Mouse (Mus musculus) adrenal gland, adult 8-10 months (tissue): ENCODE data around the gene Otoa. TPM values are rescaled to one million over a fixed set of nuclear protein-coding genes. Genes with fewer than 3 reads are reported as not detected.
A peak's percentile ranks its signal among the peaks of the same experiment; 100 is the strongest.

Experiments
- DNase-seq: peaks from one replicate; pipeline ENCODE4 v3.0.0; 2022
- total RNA-seq, 4 experiments: library from RNA; stranded (reverse); gene quantifications; 2 replicates each; pipeline ENCODE4 v1.2.4; 2022

Otoa gene
- total RNA-seq, 4 experiments from 2014 or later, result 0.58 to 1.3 (median 1.0) TPM

- DNase-seq, result no peak
Measured at GRCm38 (mm10) chr7:121082949-121083513, 1.6 kb downstream of the Otoa start.

- DNase-seq, result no peak
Measured at GRCm38 (mm10) chr7:121084840-121085453, 3.5 kb downstream of the Otoa start.

GRCm38 (mm10) chr7:121085500-121085899 is 4.0 kb downstream of the Otoa start:
- no peak for DNase-seq

DNA sequence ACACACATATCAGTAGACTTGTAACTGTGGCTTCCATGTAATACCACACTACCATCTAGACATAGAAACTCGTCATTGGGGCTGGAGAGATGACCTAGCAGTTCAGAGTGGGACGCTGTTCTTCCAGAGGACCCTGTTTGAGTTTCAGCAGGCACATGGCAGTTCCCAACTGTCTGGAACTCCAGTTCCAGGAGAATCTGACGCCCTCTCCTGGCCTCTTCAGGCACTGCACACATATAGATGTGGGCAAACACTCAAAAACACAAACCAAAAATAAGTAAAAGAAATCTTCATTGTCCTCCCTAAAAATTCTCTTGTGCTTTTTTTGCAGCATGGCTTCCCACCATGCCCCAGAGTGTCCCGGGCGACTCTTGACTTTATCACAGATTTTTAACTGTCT is 7.3 kb downstream of the Otoa start:
- DNase-seq, result no peak

GRCm38 (mm10) chr7:121090748-121091147 is 9.3 kb downstream of the Otoa start:
- no peak for DNase-seq

GRCm38 (mm10) chr7:121093026-121093425 is 11.6 kb downstream of the Otoa start:
- no peak for DNase-seq

- DNase-seq, result no peak
Measured at GRCm38 (mm10) chr7:121098614-121099389, 17.4 kb downstream of the Otoa start.

DNA sequence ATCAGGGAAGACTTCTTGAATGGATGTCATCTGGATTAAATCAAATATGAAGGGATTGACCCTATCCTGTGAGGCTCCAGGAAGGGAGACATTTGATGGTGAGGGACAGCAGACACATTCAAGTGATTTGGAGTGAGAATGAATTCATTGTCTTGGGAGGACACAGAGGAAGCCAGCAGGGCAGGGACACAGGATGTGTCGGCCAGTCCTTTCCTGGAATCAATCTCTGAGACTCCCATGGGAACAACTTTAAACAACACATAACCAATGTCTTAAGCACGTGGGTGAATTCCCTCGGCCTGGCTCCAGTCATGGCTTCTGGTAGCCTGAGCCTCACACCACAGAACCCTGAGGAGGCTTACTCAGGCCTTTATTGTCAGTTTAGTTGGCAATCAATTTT is 26.4 kb downstream of the Otoa start:
- no peak for DNase-seq

GRCm38 (mm10) chr7:121111321-121111720 is 29.9 kb downstream of the Otoa start:
- DNase-seq, result no peak

DNA sequence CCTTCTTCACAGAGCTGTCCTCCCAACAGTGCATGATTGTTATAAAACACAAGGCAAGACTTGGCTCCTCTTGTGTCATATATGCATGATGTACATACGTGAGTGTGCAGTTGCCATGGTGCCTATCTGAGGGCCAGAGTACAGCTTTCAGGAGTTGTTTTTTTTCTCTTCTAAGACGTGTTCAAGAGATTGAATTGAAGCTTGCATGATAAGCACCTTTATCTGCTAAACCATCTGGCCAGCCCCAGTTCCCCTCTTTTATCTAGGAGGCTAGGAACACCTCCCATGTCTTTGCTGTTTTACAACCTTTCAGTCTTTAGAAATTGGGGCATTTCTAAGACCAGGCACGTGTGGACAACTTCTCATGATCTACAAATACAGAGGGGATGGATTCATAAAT is 30.3 kb downstream of the Otoa start:
- no peak for DNase-seq

GRCm38 (mm10) chr7:121120143-121120818 is 38.8 kb downstream of the Otoa start:
- peak; percentile 56 for DNase-seq

DNA sequence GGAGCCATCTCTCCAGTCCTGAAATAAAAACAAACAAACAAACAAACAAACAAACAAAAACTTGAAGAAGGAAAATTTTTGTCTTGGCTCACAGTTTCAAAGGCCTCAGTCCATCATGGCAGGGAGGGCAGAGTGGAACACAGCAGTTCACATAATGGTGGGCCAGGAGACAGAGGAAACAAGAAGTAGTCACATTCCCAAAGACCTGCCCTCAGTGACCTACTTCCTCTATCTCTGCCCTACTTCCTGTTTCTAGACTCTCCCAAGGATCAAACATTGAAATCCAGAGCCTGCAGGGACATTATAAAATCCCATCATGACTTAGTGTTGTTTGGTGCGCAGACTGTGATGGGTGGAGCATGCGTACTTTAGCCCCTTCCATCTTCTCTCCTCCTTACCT is 49.4 kb downstream of the Otoa start:
- DNase-seq, result no peak

DNA sequence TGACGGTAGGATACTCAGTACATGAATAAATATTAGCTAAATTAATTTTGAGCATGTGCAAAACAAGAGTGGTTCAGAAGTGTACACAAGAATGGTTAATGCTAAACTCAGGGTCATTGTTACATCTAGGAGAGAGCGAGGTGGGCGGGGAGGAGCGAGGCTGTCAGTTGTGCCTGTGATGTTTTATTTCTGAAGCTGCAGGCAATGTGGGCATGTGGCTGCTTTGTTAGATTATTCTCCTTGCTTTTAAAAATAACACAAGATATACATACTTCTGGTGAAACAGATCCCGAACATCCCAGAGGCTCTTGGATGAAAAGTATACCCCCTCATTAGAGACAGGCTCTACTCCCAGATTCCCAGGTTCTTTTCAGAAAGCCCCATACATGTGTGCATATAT is 59.8 kb downstream of the Otoa start:
- no peak for DNase-seq

GRCm38 (mm10) chr7:121150662-121151061 is 69.2 kb downstream of the Otoa start:
- no peak for DNase-seq

GRCm38 (mm10) chr7:121152186-121152585 is 70.7 kb downstream of the Otoa start:
- no peak for DNase-seq

DNA sequence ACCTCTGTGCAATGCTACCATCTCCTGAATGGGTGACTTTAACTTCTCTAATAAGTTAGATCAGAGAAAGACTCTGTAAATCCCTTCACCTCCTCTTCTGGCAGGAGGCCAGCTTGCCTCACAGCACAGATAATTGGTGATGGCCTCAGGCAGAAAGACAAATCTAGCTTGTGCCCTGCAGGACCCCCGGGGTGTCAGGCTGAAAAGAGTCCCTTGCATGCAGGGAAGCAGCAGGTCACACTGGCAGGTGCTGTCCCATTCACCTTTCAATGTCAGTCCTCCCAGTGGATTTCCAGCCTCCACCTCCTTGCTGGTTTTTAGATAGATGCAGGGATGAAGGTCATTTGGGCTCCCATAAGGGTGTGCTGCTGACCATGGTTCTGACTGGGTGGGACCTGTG is 84.2 kb downstream of the Otoa start:
- no peak for DNase-seq

GRCm38 (mm10) chr7:121171888-121172287 is 90.4 kb downstream of the Otoa start:
- DNase-seq, result no peak

DNA sequence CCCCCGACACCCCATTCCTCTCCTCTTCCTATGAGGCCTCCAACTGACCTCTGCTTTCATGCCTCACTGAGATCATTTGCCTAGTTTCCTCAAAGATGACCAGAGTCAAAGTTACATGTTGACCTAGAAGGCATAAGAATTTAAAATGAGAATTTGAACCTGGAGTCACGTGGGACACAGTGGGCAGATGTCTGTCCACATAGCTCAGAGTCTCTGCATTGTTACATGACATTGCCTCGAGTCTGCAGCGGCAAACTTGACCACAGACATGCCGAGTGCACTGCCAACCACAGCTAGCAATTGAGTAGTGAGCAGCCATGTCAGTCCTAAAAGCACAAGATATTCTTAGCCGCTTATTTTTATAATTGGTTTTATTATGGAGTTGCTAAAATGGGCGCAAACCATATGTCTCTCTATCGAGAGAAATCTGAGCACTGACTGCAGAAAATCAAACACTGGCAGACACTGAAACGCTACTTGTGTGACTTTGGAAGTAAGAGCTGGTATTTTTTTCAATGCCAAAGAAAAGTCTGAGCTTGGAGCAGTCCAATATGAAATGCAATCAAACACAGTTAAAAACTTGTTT is 105.8 kb downstream of the Otoa start:
- no peak for DNase-seq

DNA sequence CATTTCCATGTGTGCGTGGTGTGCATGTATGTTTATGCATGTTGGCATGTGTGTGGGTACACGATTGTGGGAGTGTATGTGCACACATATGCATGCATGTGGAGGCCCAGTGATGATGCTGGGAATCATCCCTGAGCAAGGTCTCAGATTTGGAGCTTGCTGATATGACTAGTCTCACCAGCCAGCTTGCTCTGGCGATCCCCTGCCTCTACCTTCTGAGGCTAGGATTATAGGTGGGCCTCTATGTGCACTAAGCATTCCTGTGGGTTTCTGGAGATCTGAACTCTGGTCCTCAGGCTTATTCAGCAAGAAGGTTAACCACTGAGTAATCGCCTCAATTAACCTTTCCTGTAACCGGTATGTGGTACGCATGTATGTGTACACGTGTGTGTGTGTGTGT is 107.5 kb downstream of the Otoa start:
- no peak for DNase-seq

- DNase-seq, result no peak
Measured at GRCm38 (mm10) chr7:121198933-121199332, 117.5 kb downstream of the Otoa start.

GRCm38 (mm10) chr7:121211804-121212203 is 130.4 kb downstream of the Otoa start:
- DNase-seq, result no peak
